Mouse (Mus musculus) G1E (cell line): ENCODE data around the gene Rtl5.

Experiments used
- CTCF ChIP-seq: IDR thresholded peaks from 2 replicates; pipeline ENCODE4 v1.5.1; 2012; ENCODE audit warnings: low read depth, low read length, inconsistent platforms, mixed read lengths
- GATA1 ChIP-seq: IDR thresholded peaks from 2 replicates; pipeline ENCODE4 v1.6.1; 2012; ENCODE audit warnings: borderline replicate concordance, low read length, inconsistent platforms, mixed read lengths
- GATA2 ChIP-seq: IDR thresholded peaks from 2 replicates; pipeline ENCODE4 v1.6.1; 2012; ENCODE audit warnings: low read depth, low read length, inconsistent platforms, borderline replicate concordance
- POLR2AphosphoS5 ChIP-seq: IDR thresholded peaks from 2 replicates; pipeline ENCODE4 v1.6.1; 2012; ENCODE audit warnings: low read depth, low read length, inconsistent platforms; ENCODE audit not compliant: insufficient replicate concordance
- TAL1 ChIP-seq: conservative IDR thresholded peaks from 2 replicates; pipeline ENCODE4 v1.6.1; 2012; ENCODE audit warnings: low read depth, low read length, inconsistent platforms, mixed read lengths

GRCm38 (mm10) chrX:102036866-102037361 is 34.2 kb downstream of the Rtl5 start:
- TF ChIP-seq CTCF (no peak), GATA1 (no peak), TAL1 (no peak), POLR2AphosphoS5 (no peak), GATA2 (no peak)
